In the genomic region with DNA sequence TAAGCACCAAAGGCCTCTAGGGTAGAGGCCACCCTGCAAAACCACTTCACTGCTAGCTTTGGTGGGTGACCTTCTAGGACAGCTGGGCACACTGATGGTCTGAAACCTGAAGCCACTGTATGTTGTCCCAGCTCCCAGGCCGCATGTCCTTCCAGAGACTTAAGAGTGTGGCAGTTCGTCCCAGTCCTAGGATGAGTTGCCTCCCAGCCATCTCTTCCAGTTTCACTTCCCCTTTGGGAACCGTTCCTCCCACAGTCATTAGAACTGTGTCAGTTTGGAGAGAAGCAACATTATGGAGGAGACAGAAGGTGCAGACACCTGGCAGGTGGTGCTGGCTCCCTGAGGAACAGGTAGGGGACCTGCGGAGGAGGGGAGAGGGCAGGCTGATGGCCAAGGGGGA, we compare ENCODE assay signal across 9 mouse cellular contexts. TPM values are rescaled to one million over a fixed set of nuclear protein-coding genes. Genes with fewer than 3 reads are reported as not detected.
DNase-seq lines count a peak whose midpoint lies in the region; ATAC-seq and TF ChIP-seq lines count a peak whose summit lies in the region.
"Had no signal": no experiment of that assay in that cellular context is flagged by ENCODE, and none has a peak within 500 bp of the region (broad histone marks: within the 10 kb centered on the region; RNA-seq: fewer than 3 reads in every experiment).

No protein-coding gene starts in this region.

- peaks cover 4% of the 10 kb centered on the region; the same call in 1 of the 2 replicates for H3K4me1 ChIP-seq in lung, adult 2 months (ENCODE audit: control insufficient read depth, insufficient read depth, low read length)
- no peaks in the 10 kb centered on the region for H3K4me1 ChIP-seq in limb, embryonic 11.5 days (ENCODE audit: control insufficient read depth, insufficient read depth, low read length)
- H3K4me1 ChIP-seq in neural tube, embryonic 15.5 days, result peaks cover 2% of the 10 kb centered on the region; the same call in 1 of the 2 replicates

- H3K27me3 ChIP-seq in limb, embryonic 11.5 days (ENCODE audit: control insufficient read depth, insufficient read depth, low read length), result peaks cover 2% of the 10 kb centered on the region; the same call in 1 of the 2 replicates
- peaks cover 4% of the 10 kb centered on the region; the same call in 1 of the 2 replicates for H3K27me3 ChIP-seq in neural tube, embryonic 15.5 days (replicated peaks)

- ATAC-seq in granulocyte monocyte progenitor cell, adult 5-6 weeks (replicated peaks; ENCODE audit: poor library complexity, severe bottlenecking), result peak; percentile 83
- no peak for ATAC-seq in limb, embryonic 11.5 days (ENCODE audit: insufficient number of reproducible peaks, low FRiP score, low TSS enrichment, low read depth)
- no peak for ATAC-seq in neural tube, embryonic 15.5 days (ENCODE audit: low FRiP score)

- no peak for TF ChIP-seq CTCF in lung, adult 2 months (IDR thresholded peaks at IDR 0.05; ENCODE audit: insufficient read depth, low read length)

- no peaks in the 10 kb centered on the region for H3K9me3 ChIP-seq in limb, embryonic 11.5 days (ENCODE audit: control insufficient read depth, low read length)
- no peaks in the 10 kb centered on the region for H3K9me3 ChIP-seq in neural tube, embryonic 15.5 days (replicated peaks)

- H3K9ac ChIP-seq in limb, embryonic 11.5 days (ENCODE audit: low read length), result no peak overlapping the region
- H3K9ac ChIP-seq in neural tube, embryonic 15.5 days (replicated peaks), result no peak overlapping the region

- peak overlapping the region; percentile 24; the same call in 1 of the 2 replicates for H3K4me2 ChIP-seq in limb, embryonic 11.5 days (ENCODE audit: low read depth, severe bottlenecking)
- H3K4me2 ChIP-seq in neural tube, embryonic 15.5 days, result peak overlapping the region; percentile 17; the same call in 1 of the 2 replicates

- peak; percentile 12 for DNase-seq in lung, adult 2 months
- DNase-seq in lung, postnatal 25 days (ENCODE audit: low spot score), result no peak
- DNase-seq in limb, embryonic 11.5 days (ENCODE audit: low spot score), result no peak
- DNase-seq in cerebellum, adult 11-12 months, result no peak
- DNase-seq in gastrocnemius, postnatal 4 days (ENCODE audit: low spot score in 2 of 2), result no peak
- no peak for DNase-seq in urinary bladder, postnatal 36 days (ENCODE audit: low spot score in 2 of 2)
- DNase-seq: midbrain, embryonic 14.5 days had no signal

- 28% methylated on average over 4 of the region's 4 CpGs for WGBS in lung, adult 2 months
- WGBS in limb, embryonic 11.5 days, result 54% methylated on average over 4 of the region's 4 CpGs
- WGBS in neural tube, embryonic 15.5 days, result 57% methylated on average over 4 of the region's 4 CpGs

- TF ChIP-seq POLR2A in lung, adult 2 months (IDR thresholded peaks at IDR 0.05; ENCODE audit: borderline replicate concordance, extremely low read depth, low read depth, low read length), result no peak

- H3K27ac ChIP-seq in limb, embryonic 11.5 days (replicated peaks; ENCODE audit: low read depth, low read length), result no peak overlapping the region
- H3K27ac ChIP-seq in neural tube, embryonic 15.5 days (replicated peaks), result no peak overlapping the region

- no peaks in the 10 kb centered on the region for H3K36me3 ChIP-seq in limb, embryonic 11.5 days (ENCODE audit: control insufficient read depth, insufficient read depth, low read length)
- no peaks in the 10 kb centered on the region for H3K36me3 ChIP-seq in neural tube, embryonic 15.5 days

- peak overlapping the region; percentile 61 for H3K4me3 ChIP-seq in lung, adult 2 months (replicated peaks; ENCODE audit: extremely low read depth, low read depth, low read length)
- H3K4me3 ChIP-seq in limb, embryonic 11.5 days (ENCODE audit: low read depth, low read length), result no peak overlapping the region
- H3K4me3 ChIP-seq in neural tube, embryonic 15.5 days (replicated peaks), result no peak overlapping the region

RNA-seq across cellular contexts. Expression of gene Gm12248, which starts 0.4 kb away (rescaled TPM):
- 0.42 and 1.6 TPM in 2 replicates for polyA plus RNA-seq in lung, adult 2 months (2012; rRNA removed)
- not detected in 2 replicates for total RNA-seq in granulocyte monocyte progenitor cell, adult 5-6 weeks (2014; fragmentation: Nextera tagmentation)
- total RNA-seq in granulocyte monocyte progenitor cell, adult 5-6 weeks (2017), result 0.21 TPM in 1 of 2 replicates, not detected in the other
- polyA plus RNA-seq in limb, embryonic 11.5 days (2014; fragmentation: Nextera tagmentation; extraction: Ambion mirVana), result not detected in 2 replicates
- not detected in 2 replicates for polyA plus RNA-seq in neural tube, embryonic 15.5 days (2015; fragmentation: Nextera tagmentation; extraction: Ambion mirVana)
- not detected for total RNA-seq in gastrocnemius, postnatal 4 days (2021)
- polyA plus RNA-seq: midbrain, embryonic 14.5 days had no signal

RNA-seq across cellular contexts. Expression of gene Cnot8, which starts 11.4 kb away (rescaled TPM):
- 41.5 and 64.0 TPM in 2 replicates for polyA plus RNA-seq in lung, adult 2 months (2012; rRNA removed)
- total RNA-seq in granulocyte monocyte progenitor cell, adult 5-6 weeks (2014; fragmentation: Nextera tagmentation), result 79.5 and 85.5 TPM in 2 replicates
- 117 and 126 TPM in 2 replicates for total RNA-seq in granulocyte monocyte progenitor cell, adult 5-6 weeks (2017)
- polyA plus RNA-seq in limb, embryonic 11.5 days (2014; fragmentation: Nextera tagmentation; extraction: Ambion mirVana), result 102 and 104 TPM in 2 replicates
- 99.6 and 105 TPM in 2 replicates for polyA plus RNA-seq in neural tube, embryonic 15.5 days (2015; fragmentation: Nextera tagmentation; extraction: Ambion mirVana)
- total RNA-seq in gastrocnemius, postnatal 4 days (2021), result 10 to 100 TPM; 47.5 to 48.9 TPM
